Mouse (Mus musculus) limb, embryonic 14.5 days (tissue): Measurements from ENCODE around the gene Cited2. TPM values are rescaled to one million over a fixed set of nuclear protein-coding genes. Genes with fewer than 3 reads are reported as not detected.

Experiments
- ATAC-seq: fragments of 200-750 bp; cut with Nextera tagmentation; 2 replicates; pipeline ENCODE4 v1.8.0; 2017; ENCODE audit warnings: low read depth, moderate number of reproducible peaks, moderate TSS enrichment; ENCODE audit not compliant: low FRiP score
- DNase-seq: peaks from one replicate; pipeline ENCODE4 v3.0.0-alpha.2; 2015; ENCODE audit warnings: low spot score
- H3K27ac ChIP-seq: fragments of 300-500 bp; sonication (generic); replicated peaks from 2 replicates; pipeline ENCODE4 v1.5.1; 2014; ENCODE audit warnings: low read depth, mild to moderate bottlenecking, low read length, moderate library complexity, mixed read lengths
- H3K27me3 ChIP-seq: fragments of 300-500 bp; sonication (generic); 2 replicates; pipeline ENCODE4 v1.6.1; 2014; ENCODE audit warnings: low read length, mixed read lengths; ENCODE audit not compliant: control insufficient read depth, insufficient read depth
- H3K36me3 ChIP-seq: fragments of 300-500 bp; sonication (generic); 2 replicates; pipeline ENCODE4 v1.6.1; 2014; ENCODE audit warnings: mild to moderate bottlenecking, low read length, moderate library complexity, mixed read lengths; ENCODE audit not compliant: control insufficient read depth, insufficient read depth
- H3K4me1 ChIP-seq: fragments of 300-500 bp; sonication (generic); 2 replicates; pipeline ENCODE4 v1.6.1; 2014; ENCODE audit warnings: antibody characterized with exemption, low read length, mixed read lengths; ENCODE audit not compliant: control insufficient read depth, insufficient read depth
- H3K4me2 ChIP-seq: fragments of 300-500 bp; sonication (generic); replicated peaks from 2 replicates; pipeline ENCODE4 v1.6.1; 2014; ENCODE audit warnings: low read depth, mild to moderate bottlenecking, low read length, moderate library complexity; ENCODE audit not compliant: severe bottlenecking
- H3K4me3 ChIP-seq: fragments of 300-500 bp; sonication (generic); replicated peaks from 2 replicates; pipeline ENCODE4 v1.5.1; 2014; ENCODE audit warnings: low read length
- H3K9ac ChIP-seq: fragments of 300-500 bp; sonication (generic); 2 replicates; pipeline ENCODE4 v1.6.1; 2014; ENCODE audit warnings: mild to moderate bottlenecking, low read depth, low read length, moderate library complexity; ENCODE audit not compliant: severe bottlenecking
- H3K9me3 ChIP-seq: fragments of 300-500 bp; sonication (generic); 2 replicates; pipeline ENCODE4 v1.6.1; 2016; ENCODE audit warnings: low read length; ENCODE audit not compliant: control insufficient read depth
- POLR2A ChIP-seq: fragments of 200-500 bp; IDR thresholded peaks from 2 replicates; pipeline ENCODE4 v1.8.0; 2012; ENCODE audit warnings: inconsistent platforms, mild to moderate bottlenecking, moderate library complexity, borderline replicate concordance; ENCODE audit not compliant: insufficient read depth, insufficient read length; ENCODE audit errors: extremely low read depth
- WGBS: fragments of 180-500 bp; shearing (Covaris S2); extraction: QIAGEN DNeasy Blood & Tissue Kit; methylation state at CpG from one replicate; pipeline ENCODE4 v1.1.7; 2014; 5-methylcytosine and 5-hydroxymethylcytosine counted together
- polyA plus RNA-seq, 2 experiments: library from polyadenylated mRNA; depleted of rRNA in 1 of 2; stranded (reverse) in 1 of 2; unstranded in 1 of 2; fragments of >200 nt; fragmentation: Nextera tagmentation in 1 of 2; extraction: Ambion mirVana in 1 of 2; gene quantifications; 2 replicates each; pipeline versions ENCODE4 v1.2.1 to v1.2.3; 2012 to 2014

Gene Cited2
- polyA plus RNA-seq (2012; rRNA removed) (55.7 and 67.5 TPM in 2 replicates), polyA plus RNA-seq (2014; fragmentation: Nextera tagmentation; extraction: Ambion mirVana) (44.7 and 45.7 TPM in 2 replicates)

DNA sequence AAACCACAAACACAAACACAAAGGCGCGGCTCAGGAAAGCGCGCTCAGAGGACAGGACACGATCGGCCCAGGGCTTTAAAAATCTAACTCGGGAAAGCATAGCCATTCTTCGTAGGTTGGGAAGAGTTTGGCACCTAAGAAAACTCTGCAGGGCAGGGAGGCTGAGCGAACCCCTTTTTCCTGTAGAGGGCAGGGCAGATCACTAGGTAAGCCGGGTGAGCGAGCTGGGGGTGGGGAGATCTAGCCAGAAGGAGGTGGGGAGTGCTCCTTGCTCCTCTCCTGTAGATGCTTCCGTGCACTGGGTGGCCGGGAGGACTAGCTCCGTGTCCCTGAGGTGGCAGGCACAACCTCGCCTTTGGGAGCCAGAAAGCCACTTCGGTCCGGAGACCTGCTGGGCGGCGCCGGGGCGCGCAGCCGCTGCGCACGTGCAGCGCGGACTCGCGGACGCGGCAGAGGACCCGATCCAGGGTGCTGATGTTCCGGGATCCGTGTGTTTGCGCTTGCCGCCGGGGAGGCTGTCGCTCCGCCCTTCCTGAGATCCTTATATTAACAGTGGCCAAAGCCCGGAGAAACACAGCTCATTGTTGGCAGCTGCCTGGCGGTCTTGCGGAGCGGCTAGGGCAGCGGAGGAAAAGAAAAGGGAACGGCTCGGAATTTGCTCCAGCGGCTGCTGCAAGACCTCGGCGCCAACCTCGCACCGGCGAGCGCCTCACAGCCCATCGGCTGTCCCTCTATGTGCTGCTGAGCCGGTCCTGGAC is at the start of gene Cited2:
Gene Cited2 (plus strand): TSS at position 566 of the 758 bp plus-strand sequence.
- peak; percentile 100; the same call in 1 of the 2 replicates for TF ChIP-seq POLR2A
- Histone ChIP-seq H3K27ac (peak within 1 kb of the TSS; percentile 97), H3K27me3 (no peaks in the 10 kb centered on the region), H3K4me3 (peak within 1 kb of the TSS; percentile 61), H3K36me3 (no peaks in the 10 kb centered on the region), H3K9ac (peak within 1 kb of the TSS; percentile 81), H3K4me1 (peaks cover 14% of the 10 kb centered on the region; the same call in 1 of the 2 replicates), H3K9me3 (no peaks in the 10 kb centered on the region), H3K4me2 (peak within 1 kb of the TSS; percentile 71)
- ATAC-seq = peak; percentile 84
- WGBS = 1% methylated on average over 55 of the region's 55 CpGs
- peak; percentile 94 for DNase-seq

DNA sequence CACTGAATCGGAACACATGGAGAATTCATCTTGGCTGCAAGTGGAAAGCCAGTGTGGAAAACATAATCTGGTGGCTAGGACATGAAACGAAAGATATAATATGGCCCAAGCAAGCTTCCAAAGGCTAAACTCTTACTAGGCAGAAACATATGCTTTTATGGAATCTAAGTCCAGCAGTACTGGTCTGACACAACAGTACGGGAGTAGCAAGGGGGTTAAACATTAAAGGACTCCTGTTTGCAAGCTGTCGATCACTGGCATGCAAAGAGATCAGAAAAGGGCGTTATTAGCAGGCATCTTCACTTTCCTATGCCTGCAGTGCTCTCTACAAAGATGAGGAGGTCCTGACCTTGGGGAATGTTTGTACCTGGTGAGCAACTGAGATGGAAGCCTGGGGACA is 48.6 kb upstream of the Cited2 start:
- Histone ChIP-seq H3K9me3 (no peaks in the 10 kb centered on the region), H3K27me3 (no peaks in the 10 kb centered on the region), H3K27ac (no peak overlapping the region), H3K4me2 (no peak overlapping the region), H3K4me1 (no peaks in the 10 kb centered on the region), H3K4me3 (no peak overlapping the region), H3K9ac (no peak overlapping the region), H3K36me3 (no peaks in the 10 kb centered on the region)
- ATAC-seq (no peak), DNase-seq (no peak)
- WGBS = 80% methylated on average over 5 of the region's 5 CpGs
- no peak for TF ChIP-seq POLR2A

GRCm38 (mm10) chr10:17674869-17675268 is 48.1 kb upstream of the Cited2 start:
- Histone ChIP-seq H3K4me2 (no peak overlapping the region), H3K36me3 (no peaks in the 10 kb centered on the region), H3K4me3 (no peak overlapping the region), H3K9me3 (no peaks in the 10 kb centered on the region), H3K9ac (no peak overlapping the region), H3K4me1 (no peaks in the 10 kb centered on the region), H3K27me3 (no peaks in the 10 kb centered on the region), H3K27ac (no peak overlapping the region)
- ATAC-seq (no peak), DNase-seq (no peak)
- no peak for TF ChIP-seq POLR2A
- 88% methylated on average over 2 of the region's 2 CpGs for WGBS

DNA sequence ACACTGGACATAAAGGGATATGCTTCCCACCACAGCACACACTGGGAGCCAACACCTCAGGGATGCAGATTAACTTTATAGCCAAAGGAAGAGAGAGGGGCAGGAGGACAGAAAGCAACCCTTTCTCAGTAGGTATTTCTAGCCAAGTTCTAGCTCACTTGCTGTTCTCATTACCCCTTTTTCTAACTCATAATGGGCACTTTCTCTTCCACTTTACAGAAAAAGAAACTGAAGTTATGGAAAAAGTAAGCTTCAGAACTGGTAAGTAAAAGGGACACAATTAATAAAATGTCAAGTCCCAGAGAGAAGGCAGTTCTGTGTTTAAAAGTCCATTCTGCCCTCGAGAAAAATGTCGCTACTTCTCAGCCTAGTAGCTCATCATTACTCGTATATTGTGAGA is 46.6 kb upstream of the Cited2 start:
- H3K27ac ChIP-seq = no peak overlapping the region

GRCm38 (mm10) chr10:17677308-17677707 is 45.7 kb upstream of the Cited2 start:
- TF ChIP-seq POLR2A = no peak
- H3K4me3 ChIP-seq = no peak overlapping the region
- no peaks in the 10 kb centered on the region for H3K9me3 ChIP-seq
- no peaks in the 10 kb centered on the region for H3K4me1 ChIP-seq
- H3K36me3 ChIP-seq = no peaks in the 10 kb centered on the region
- no peak overlapping the region for H3K27ac ChIP-seq
- 77% methylated on average over 4 of the region's 4 CpGs for WGBS
- H3K27me3 ChIP-seq = no peaks in the 10 kb centered on the region
- DNase-seq (no peak), ATAC-seq (no peak)
- no peak overlapping the region for H3K9ac ChIP-seq
- no peak overlapping the region for H3K4me2 ChIP-seq

More for the DNA sequence above, 46.6 kb upstream of the Cited2 start:
- no peaks in the 10 kb centered on the region for H3K4me1 ChIP-seq
- H3K27me3 ChIP-seq = no peaks in the 10 kb centered on the region
- H3K36me3 ChIP-seq = no peaks in the 10 kb centered on the region
- WGBS = 75% methylated on average over 3 of the region's 3 CpGs
- no peak for DNase-seq
- no peak overlapping the region for H3K9ac ChIP-seq
- no peak for ATAC-seq
- no peak for TF ChIP-seq POLR2A
- no peak overlapping the region for H3K4me2 ChIP-seq
- H3K4me3 ChIP-seq = no peak overlapping the region
- no peaks in the 10 kb centered on the region for H3K9me3 ChIP-seq
